Mouse (Mus musculus) cerebellum, adult 2 months (tissue): ENCODE measurements at regions not wholly inside any gene's neighbourhood (a gene's known extent, or its start where the extent isn't known, plus 50 kb on each side); places are given as distances from the start of the nearest gene placed in this dataset.

Experiments used
- CTCF ChIP-seq: fragments of 200-500 bp; IDR thresholded peaks from 2 replicates; pipeline ENCODE4 v1.5.1; 2011; ENCODE audit warnings: low read depth, mild to moderate bottlenecking, control low read depth, low read length, moderate library complexity, borderline replicate concordance; ENCODE audit not compliant: insufficient read depth
- POLR2A ChIP-seq: fragments of 200-500 bp; IDR thresholded peaks from 2 replicates; pipeline ENCODE4 v1.6.1; 2011; ENCODE audit warnings: low read length, control low read depth, borderline replicate concordance; ENCODE audit not compliant: insufficient read depth

- TF ChIP-seq CTCF = no peak
- no peak for TF ChIP-seq POLR2A
These were observed 96.3 kb downstream of the Tex36 start for GRCm38 (mm10) chr7:133505628-133506027.
